Mouse (Mus musculus) hindbrain, embryonic 11.5 days (tissue): ENCODE measurements around the gene Cct8l1. TPM values are rescaled to one million over a fixed set of nuclear protein-coding genes. Genes with fewer than 3 reads are reported as not detected.
A peak's percentile ranks its signal among the peaks of the same experiment; 100 is the strongest.

Experiments
- ATAC-seq: fragments of 200-750 bp; cut with Nextera tagmentation; 2 replicates; pipeline ENCODE4 v1.8.0; 2017; ENCODE audit warnings: mild to moderate bottlenecking, moderate TSS enrichment, moderate library complexity; ENCODE audit not compliant: low FRiP score
- DNase-seq: peaks from one replicate; pipeline ENCODE4 v3.0.0-alpha.2; 2015; ENCODE audit warnings: low spot score
- H3K27ac ChIP-seq: fragments of 300-500 bp; sonication (generic); 2 replicates; pipeline ENCODE4 v1.5.1; 2014; ENCODE audit warnings: mild to moderate bottlenecking, low read depth, low read length
- H3K27me3 ChIP-seq: fragments of 300-500 bp; sonication (generic); 2 replicates; pipeline ENCODE4 v1.6.1; 2014; ENCODE audit warnings: mild to moderate bottlenecking, low read length, moderate library complexity, mixed read lengths; ENCODE audit not compliant: control insufficient read depth, insufficient read depth
- H3K36me3 ChIP-seq: fragments of 300-500 bp; sonication (generic); 2 replicates; pipeline ENCODE4 v1.6.1; 2014; ENCODE audit warnings: mild to moderate bottlenecking, low read length, moderate library complexity, mixed read lengths; ENCODE audit not compliant: control insufficient read depth, insufficient read depth
- H3K4me1 ChIP-seq: fragments of 300-500 bp; sonication (generic); replicated peaks from 2 replicates; pipeline ENCODE4 v1.6.1; 2014; ENCODE audit warnings: low read length, mixed read lengths; ENCODE audit not compliant: control insufficient read depth, insufficient read depth
- H3K4me2 ChIP-seq: fragments of 300-500 bp; sonication (generic); replicated peaks from 2 replicates; pipeline ENCODE4 v1.6.1; 2014; ENCODE audit warnings: mild to moderate bottlenecking, low read depth, low read length
- H3K4me3 ChIP-seq: fragments of 300-500 bp; sonication (generic); 2 replicates; pipeline ENCODE4 v1.5.1; 2014; ENCODE audit warnings: low read depth, low read length
- H3K9ac ChIP-seq: fragments of 300-500 bp; sonication (generic); 2 replicates; pipeline ENCODE4 v1.6.1; 2014; ENCODE audit warnings: low read depth, low read length
- H3K9me3 ChIP-seq: fragments of 300-500 bp; sonication (generic); 2 replicates; pipeline ENCODE4 v1.6.1; 2016; ENCODE audit warnings: low read length; ENCODE audit not compliant: control insufficient read depth
- WGBS: fragments of 180-500 bp; shearing (Covaris S2); extraction: QIAGEN DNeasy Blood & Tissue Kit; methylation state at CpG from one replicate; pipeline ENCODE4 v1.1.7; 2014; 5-methylcytosine and 5-hydroxymethylcytosine counted together
- polyA plus RNA-seq: library from polyadenylated mRNA; unstranded; fragments of >200 nt; fragmentation: Nextera tagmentation; extraction: Ambion mirVana; gene quantifications from 2 replicates; pipeline ENCODE4 v1.2.1, GENCODE M21; 2014

The Cct8l1 gene
- polyA plus RNA-seq: not detected in 2 replicates

- no peak within 1 kb of the TSS for H3K27ac ChIP-seq
- H3K27me3 ChIP-seq: no peaks in the 10 kb centered on the region
- no peak within 1 kb of the TSS for H3K4me3 ChIP-seq
- DNase-seq (no peak), ATAC-seq (no peak)
- H3K9me3 ChIP-seq: no peaks in the 10 kb centered on the region
- no peak within 1 kb of the TSS for H3K9ac ChIP-seq
- no peak within 1 kb of the TSS for H3K4me2 ChIP-seq
- WGBS: 90% methylated on average over 5 of the region's 5 CpGs
- H3K4me1 ChIP-seq: no peaks in the 10 kb centered on the region
- no peaks in the 10 kb centered on the region for H3K36me3 ChIP-seq
These were observed at the start of gene Cct8l1 for GRCm38 (mm10) chr5:25515767-25516166. Gene Cct8l1, plus strand, starts transcription at chr5:25516067.

GRCm38 (mm10) chr5:25472070-25472469, 43.8 kb upstream of the Cct8l1 start:
- Histone ChIP-seq H3K27me3 (no peaks in the 10 kb centered on the region), H3K9ac (no peak overlapping the region), H3K27ac (no peak overlapping the region), H3K4me2 (peak overlapping the region; percentile 29), H3K9me3 (no peaks in the 10 kb centered on the region), H3K4me1 (no peaks in the 10 kb centered on the region), H3K36me3 (no peaks in the 10 kb centered on the region), H3K4me3 (0 out of 2 replicates have a peak overlapping the region, but pooled peaks have one; percentile 21)
- 5% methylated on average over 6 of the region's 6 CpGs for WGBS
- DNase-seq: peak; percentile 38
- ATAC-seq: no peak

GRCm38 (mm10) chr5:25475789-25476188, 40.1 kb upstream of the Cct8l1 start:
- H3K4me1 ChIP-seq: no peaks in the 10 kb centered on the region
- no peaks in the 10 kb centered on the region for H3K9me3 ChIP-seq
- no peak overlapping the region for H3K4me3 ChIP-seq
- DNase-seq: no peak
- no peak for ATAC-seq
- no peak overlapping the region for H3K9ac ChIP-seq
- no peak overlapping the region for H3K27ac ChIP-seq
- 87% methylated on average over 2 of the region's 2 CpGs for WGBS
- H3K27me3 ChIP-seq: no peaks in the 10 kb centered on the region
- H3K36me3 ChIP-seq: no peaks in the 10 kb centered on the region
- no peak overlapping the region for H3K4me2 ChIP-seq

GRCm38 (mm10) chr5:25478863-25479262, 37.0 kb upstream of the Cct8l1 start:
- H3K4me3 ChIP-seq: no peak overlapping the region
- no peak overlapping the region for H3K9ac ChIP-seq
- H3K27me3 ChIP-seq: no peaks in the 10 kb centered on the region
- H3K27ac ChIP-seq: no peak overlapping the region
- no peaks in the 10 kb centered on the region for H3K36me3 ChIP-seq
- H3K4me2 ChIP-seq: no peak overlapping the region
- ATAC-seq: no peak
- H3K9me3 ChIP-seq: no peaks in the 10 kb centered on the region
- DNase-seq: no peak
- no peaks in the 10 kb centered on the region for H3K4me1 ChIP-seq

GRCm38 (mm10) chr5:25496652-25497051, 19.2 kb upstream of the Cct8l1 start:
- Histone ChIP-seq H3K27me3 (no peaks in the 10 kb centered on the region), H3K9me3 (no peaks in the 10 kb centered on the region), H3K4me2 (peak overlapping the region; percentile 58), H3K36me3 (no peaks in the 10 kb centered on the region), H3K27ac (no peak overlapping the region), H3K9ac (no peak overlapping the region), H3K4me3 (peak overlapping the region; percentile 94), H3K4me1 (no peaks in the 10 kb centered on the region)
- WGBS: 52% methylated on average over 2 of the region's 2 CpGs
- ATAC-seq: no peak
- DNase-seq: no peak

- WGBS: 2% methylated on average over 10 of the region's 10 CpGs
- no peak for DNase-seq
- H3K9ac ChIP-seq: peak overlapping the region; percentile 94
- peak overlapping the region; percentile 99 for H3K27ac ChIP-seq
- H3K36me3 ChIP-seq: no peaks in the 10 kb centered on the region
- no peaks in the 10 kb centered on the region for H3K27me3 ChIP-seq
- H3K9me3 ChIP-seq: no peaks in the 10 kb centered on the region
- ATAC-seq: no peak
- H3K4me2 ChIP-seq: peak overlapping the region; percentile 58
- H3K4me1 ChIP-seq: no peaks in the 10 kb centered on the region
- H3K4me3 ChIP-seq: peak overlapping the region; percentile 94
These were observed 18.5 kb upstream of the Cct8l1 start for GRCm38 (mm10) chr5:25497369-25497719.

GRCm38 (mm10) chr5:25497720-25498345, 18.0 kb upstream of the Cct8l1 start:
- Histone ChIP-seq H3K9ac (peak overlapping the region; percentile 94), H3K4me3 (peak overlapping the region; percentile 94), H3K27me3 (no peaks in the 10 kb centered on the region), H3K27ac (peak overlapping the region; percentile 99), H3K36me3 (no peaks in the 10 kb centered on the region), H3K4me1 (no peaks in the 10 kb centered on the region), H3K9me3 (no peaks in the 10 kb centered on the region), H3K4me2 (peak overlapping the region; percentile 58)
- WGBS: under 1% methylated on average over 66 of the region's 78 CpGs
- ATAC-seq: peak; percentile 23
- DNase-seq: peak; percentile 72

GRCm38 (mm10) chr5:25498346-25498820, 17.5 kb upstream of the Cct8l1 start, which contains the start of gene Kmt2c:
Gene Kmt2c, minus strand, starts transcription at chr5:25498783.
- peak within 1 kb of the TSS; percentile 99 for H3K27ac ChIP-seq
- H3K27me3 ChIP-seq: no peaks in the 10 kb centered on the region
- WGBS: 0% methylated on average over 23 of the region's 54 CpGs
- DNase-seq: no peak
- no peaks in the 10 kb centered on the region for H3K4me1 ChIP-seq
- H3K36me3 ChIP-seq: no peaks in the 10 kb centered on the region
- H3K9me3 ChIP-seq: no peaks in the 10 kb centered on the region
- peak within 1 kb of the TSS; percentile 94 for H3K4me3 ChIP-seq
- peak; percentile 29 for ATAC-seq
- peak within 1 kb of the TSS; percentile 78 for H3K4me2 ChIP-seq
- peak within 1 kb of the TSS; percentile 94 for H3K9ac ChIP-seq

- Histone ChIP-seq H3K27me3 (no peaks in the 10 kb centered on the region), H3K4me3 (peak overlapping the region; percentile 94), H3K4me2 (peak overlapping the region; percentile 78), H3K27ac (peak overlapping the region; percentile 99), H3K9me3 (no peaks in the 10 kb centered on the region), H3K4me1 (no peaks in the 10 kb centered on the region), H3K9ac (peak overlapping the region; percentile 84), H3K36me3 (no peaks in the 10 kb centered on the region)
- DNase-seq: peak; percentile 87
- under 1% methylated on average over 35 of the region's 87 CpGs for WGBS
- peak; percentile 87 for ATAC-seq
These were observed 16.9 kb upstream of the Cct8l1 start for GRCm38 (mm10) chr5:25498821-25499422.
